Mouse (Mus musculus) left cerebral cortex, adult 18-20 months (tissue): ENCODE measurements at regions not wholly inside any gene's neighbourhood (a gene's known extent, or its start where the extent isn't known, plus 50 kb on each side); places are given as distances from the start of the nearest gene placed in this dataset.
A peak's percentile ranks its signal among the peaks of the same experiment; 100 is the strongest.

Experiments
- DNase-seq, 2 experiments: peaks; one replicate each; pipeline ENCODE4 v3.0.0; 2021 to 2022; ENCODE audit warnings: low spot score in 2 of 2, mixed read lengths in 1 of 2

- no peak for DNase-seq
These were observed 1041.3 kb downstream of the Slc22a22 start for GRCm38 (mm10) chr15:56436131-56436530.

DNA sequence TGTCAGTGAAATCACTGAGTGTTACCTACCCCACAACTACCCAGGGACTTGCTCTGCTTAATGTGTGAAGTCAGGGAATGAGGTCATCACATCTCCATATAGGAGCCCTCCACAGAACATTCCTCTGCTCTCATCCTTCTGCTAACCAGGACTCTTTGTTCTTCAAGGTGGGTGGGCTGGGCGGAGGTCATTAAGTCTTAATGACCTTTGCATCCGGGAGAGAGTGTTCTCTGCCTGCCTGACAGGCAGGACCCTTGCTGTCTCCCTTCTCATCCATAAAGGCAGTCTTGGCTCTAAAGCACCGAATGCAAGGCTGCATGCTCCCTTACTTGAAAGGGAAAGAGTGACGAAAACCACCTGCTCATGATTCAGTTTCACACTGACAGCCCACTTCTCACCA, 1051.4 kb downstream of the Slc22a22 start:
- DNase-seq = no peak

GRCm38 (mm10) chr15:56420681-56421080, 1056.7 kb downstream of the Slc22a22 start:
- DNase-seq = no peak

- DNase-seq = no peak
These were observed 1085.4 kb downstream of the Slc22a22 start for GRCm38 (mm10) chr15:56391982-56392381.

DNA sequence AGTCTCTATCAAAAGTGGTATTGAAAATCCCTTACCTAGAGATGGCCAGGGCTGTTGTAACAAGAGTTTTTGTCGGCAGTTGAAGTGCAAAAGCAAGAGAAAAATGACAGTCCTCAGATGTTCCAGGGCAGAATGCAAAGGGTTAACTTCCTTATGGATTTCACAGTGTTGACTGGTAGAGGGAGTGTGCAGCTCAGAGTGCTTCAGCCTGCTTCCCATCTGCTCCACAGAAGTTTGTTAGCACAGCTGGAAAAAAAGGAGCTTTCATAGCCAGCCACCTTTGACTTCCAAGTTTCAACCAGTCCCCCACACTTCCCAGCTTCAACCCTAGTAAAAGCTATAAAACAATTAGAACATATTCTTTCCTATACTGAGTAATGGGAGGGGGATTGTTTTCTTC, 1098.9 kb downstream of the Slc22a22 start:
- no peak for DNase-seq

GRCm38 (mm10) chr15:56350903-56351302, 1126.5 kb downstream of the Slc22a22 start:
- DNase-seq = no peak

DNA sequence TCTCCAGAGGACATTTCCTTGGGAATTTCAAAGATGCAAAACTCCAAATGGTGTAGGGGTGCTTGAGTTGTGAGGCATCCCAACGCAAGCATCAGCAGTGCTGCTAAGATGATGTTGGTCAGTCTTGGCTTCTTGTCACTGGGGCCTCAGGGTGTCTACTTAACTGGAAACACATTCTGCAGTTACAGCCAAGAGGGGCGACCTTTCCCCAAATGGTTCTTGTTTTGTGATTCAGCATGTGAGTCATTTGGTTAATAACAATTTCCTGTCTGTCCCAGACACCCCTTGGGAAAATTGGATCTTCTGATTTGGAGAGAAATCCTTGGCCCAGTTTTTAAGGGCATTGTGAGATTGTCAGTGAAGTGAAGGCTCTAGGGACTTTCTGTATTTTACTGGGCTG, 1131.3 kb downstream of the Slc22a22 start:
- no peak for DNase-seq

DNA sequence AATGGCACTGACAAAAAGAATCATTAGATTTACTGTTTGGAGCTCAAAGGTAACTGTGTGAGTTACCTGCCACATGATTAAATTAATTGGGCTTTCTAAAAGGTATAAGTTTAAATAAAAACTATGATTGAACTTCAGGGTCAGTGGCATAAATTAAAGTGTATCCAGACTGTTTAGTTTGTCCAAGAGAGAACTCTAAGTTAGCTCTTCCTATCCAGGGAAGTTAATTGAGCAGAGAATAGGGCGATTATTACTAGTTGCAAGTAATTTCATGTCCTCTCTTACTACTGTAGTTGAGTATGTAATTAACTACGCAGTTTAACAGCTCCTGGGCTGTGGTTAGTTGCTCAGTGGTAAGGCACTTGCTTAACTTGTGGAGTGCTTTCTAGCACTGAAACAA, 1132.5 kb downstream of the Slc22a22 start:
- no peak for DNase-seq

- DNase-seq = no peak
These were observed 1133.0 kb downstream of the Slc22a22 start for GRCm38 (mm10) chr15:56344304-56344932.

GRCm38 (mm10) chr15:56337879-56338278, 1139.5 kb downstream of the Slc22a22 start:
- no peak for DNase-seq

- DNase-seq = peak; percentile 80 to 81
These were observed 1141.0 kb downstream of the Slc22a22 start for GRCm38 (mm10) chr15:56336449-56336848.

GRCm38 (mm10) chr15:56335011-56335410, 1142.4 kb downstream of the Slc22a22 start:
- DNase-seq = no peak

GRCm38 (mm10) chr15:56320501-56320900, 1156.9 kb downstream of the Slc22a22 start:
- no peak for DNase-seq

DNA sequence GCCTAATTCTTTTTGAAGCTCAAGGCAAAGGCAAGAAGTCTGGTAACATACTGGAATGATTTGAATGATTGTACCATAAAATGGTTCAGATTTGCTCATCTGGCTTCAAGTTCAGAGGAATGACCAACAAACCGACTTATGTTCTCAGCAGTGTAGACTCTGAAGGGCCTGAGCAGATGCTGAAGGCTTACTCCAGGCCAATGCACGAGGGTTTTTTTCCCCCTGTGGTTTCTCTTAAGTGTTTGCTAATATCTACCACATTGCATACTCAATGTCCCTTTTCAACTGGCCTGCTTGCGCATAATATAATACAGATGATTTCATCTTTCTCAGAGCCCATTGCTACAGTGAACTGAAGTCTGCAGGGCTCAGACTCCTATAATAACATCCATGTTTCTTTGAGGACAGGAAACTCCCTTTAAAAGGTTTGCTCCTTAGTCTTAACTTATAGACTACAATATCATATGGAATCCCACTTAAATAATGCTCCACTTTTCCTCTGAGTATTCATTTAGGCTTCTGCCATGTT, 1182.5 kb downstream of the Slc22a22 start:
- DNase-seq = no peak

DNA sequence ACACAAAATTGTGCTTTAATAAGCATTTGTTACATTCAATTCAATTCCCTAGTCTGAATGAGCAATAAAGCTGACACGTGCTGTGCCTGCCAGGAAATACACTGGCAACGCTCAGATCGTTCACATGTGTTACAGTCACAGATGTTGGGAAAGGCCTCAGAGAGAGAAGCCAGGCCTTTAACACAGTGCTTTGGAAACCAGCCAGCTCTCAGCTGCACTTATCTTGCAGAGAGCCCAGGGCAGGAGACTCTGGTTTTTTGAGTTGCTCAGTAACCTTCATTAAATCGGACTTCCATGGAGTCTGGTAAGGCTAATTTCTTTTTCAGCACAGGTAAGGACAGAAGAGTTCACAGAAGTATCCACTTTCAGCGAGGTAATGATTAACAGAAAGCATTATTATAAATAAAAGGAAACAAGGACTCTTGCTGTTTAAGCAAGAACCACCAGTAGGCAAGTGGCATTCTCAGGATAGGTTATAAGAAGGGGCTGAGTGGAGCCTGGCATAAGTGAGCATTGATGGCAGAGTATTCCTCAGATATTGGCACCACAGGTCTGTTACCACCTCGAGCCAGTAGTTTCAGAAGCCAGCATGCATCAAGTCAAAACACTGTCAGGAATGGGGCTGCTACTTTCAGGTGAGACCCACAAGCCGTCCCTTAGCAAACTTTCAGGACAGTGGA, 1198.7 kb downstream of the Slc22a22 start:
- DNase-seq = no peak

DNA sequence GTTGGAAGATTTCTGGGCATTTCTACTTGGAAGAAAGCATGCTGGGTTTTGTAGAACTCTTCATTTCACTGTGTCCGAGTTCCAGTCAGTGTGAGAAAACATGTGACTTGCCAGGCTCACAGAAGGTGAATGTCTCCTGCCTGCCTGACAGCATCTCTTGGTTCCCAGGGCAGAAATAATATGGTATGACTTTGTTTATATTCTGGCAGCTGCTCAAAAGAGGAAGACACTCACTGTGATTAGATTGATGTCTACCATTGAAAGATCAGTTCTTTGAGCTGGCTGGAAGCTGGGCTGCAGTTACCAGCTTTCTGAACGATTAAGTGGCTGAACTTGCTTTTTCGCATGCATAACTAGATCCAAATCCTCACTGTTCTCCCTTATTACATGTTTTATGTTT, 1199.4 kb downstream of the Slc22a22 start:
- no peak for DNase-seq

GRCm38 (mm10) chr15:56248731-56249130, 1228.7 kb downstream of the Slc22a22 start:
- DNase-seq = no peak

DNA sequence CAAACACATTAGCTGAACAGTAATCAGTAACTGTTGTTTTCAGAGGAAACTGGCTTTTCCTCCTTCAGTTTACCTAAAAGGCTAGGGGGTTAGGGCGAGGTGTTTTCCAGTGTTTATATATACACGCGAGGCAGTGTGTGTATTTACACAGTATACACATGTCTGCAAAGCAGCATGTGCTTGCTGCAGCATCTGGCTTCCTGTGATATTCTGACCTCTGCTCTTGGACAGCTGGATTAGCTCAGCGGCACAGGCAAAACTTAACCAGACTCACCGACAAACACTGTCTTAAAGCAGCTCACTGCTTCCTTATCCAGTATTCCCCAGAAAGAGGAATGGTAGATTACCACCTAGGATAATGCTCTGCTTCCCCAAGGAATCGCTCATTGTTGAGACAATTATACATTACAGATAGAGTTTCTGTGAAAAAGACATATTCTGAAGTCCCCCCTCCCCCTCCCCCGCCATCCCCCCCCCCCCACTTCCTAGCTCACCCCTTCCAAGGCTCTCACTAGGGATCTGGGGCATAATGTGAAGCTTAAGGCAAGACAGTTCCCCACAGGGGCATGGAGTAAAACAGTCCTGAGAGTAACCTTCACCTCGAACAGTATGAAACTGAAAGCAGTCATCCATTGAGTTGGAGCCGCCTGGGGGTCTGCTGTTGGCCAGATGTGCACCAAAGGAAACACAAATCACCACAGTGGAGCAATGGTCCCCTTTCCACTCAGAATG, 1233.3 kb downstream of the Slc22a22 start:
- DNase-seq = no peak

GRCm38 (mm10) chr15:56202552-56202951, 1274.9 kb downstream of the Slc22a22 start:
- no peak for DNase-seq

DNA sequence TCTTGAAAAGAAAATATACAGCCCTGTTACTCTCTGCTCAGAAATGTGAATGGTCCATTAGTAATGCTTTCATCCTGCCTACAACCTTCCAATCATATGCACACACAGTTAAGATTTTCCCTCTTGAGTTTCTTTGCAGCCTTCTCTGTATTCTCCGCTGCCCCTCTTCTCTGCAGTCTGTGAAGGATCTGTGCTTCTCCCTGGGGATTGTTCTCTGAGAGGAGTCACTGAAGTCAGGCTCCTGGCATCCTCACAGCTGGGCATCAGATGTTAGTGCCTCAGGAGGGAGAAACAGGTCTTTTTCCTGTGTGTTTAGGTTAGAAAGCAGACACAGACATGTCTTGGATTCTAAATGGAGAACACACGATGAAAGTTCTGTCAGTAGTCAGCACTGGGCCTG, 1278.1 kb downstream of the Slc22a22 start:
- no peak for DNase-seq

DNA sequence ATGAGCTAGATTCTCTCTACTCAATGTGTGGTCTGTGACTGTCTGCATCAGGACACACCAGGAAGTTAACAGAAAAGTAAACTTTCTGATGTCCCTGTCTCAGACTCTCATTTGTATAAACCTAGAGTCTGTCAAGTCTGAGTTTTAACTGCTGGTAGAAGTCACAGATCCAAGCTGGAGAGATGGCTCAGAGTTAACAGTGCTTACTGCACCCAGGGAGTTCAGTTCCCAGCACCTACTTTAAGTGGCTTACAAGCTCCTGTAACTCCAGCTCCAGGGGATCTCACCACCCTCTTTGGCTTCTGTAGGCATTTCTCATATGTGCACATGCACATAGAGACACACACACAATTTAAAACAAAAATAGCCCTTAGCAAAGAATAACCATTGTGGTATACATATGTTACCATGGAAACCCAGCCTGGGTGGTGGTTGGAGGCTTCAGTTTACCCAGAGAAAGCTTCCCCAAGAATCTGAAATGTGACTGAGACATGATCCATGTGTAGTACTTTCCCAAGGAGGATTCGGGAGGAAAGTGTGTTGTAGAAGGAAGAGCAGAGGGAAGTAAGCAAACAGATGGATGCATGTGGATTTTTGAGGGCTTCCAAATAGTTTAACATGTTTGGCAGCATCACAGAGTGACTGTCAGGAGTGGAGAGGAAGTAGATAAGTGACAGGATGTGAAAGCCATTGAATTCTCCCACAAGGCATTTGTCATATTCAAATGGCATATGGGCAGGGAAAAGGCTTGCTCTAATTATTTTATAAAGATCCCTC, 1279.8 kb downstream of the Slc22a22 start:
- DNase-seq = no peak
